Mouse (Mus musculus): ENCODE data around the gene Mybpc1. TPM values are rescaled to one million over a fixed set of nuclear protein-coding genes. Genes with fewer than 3 reads are reported as not detected.

Mybpc1 gene
- polyA plus RNA-seq (2012; rRNA removed) = 0.17 TPM in 1 of 2 replicates, not detected in the other

DNA sequence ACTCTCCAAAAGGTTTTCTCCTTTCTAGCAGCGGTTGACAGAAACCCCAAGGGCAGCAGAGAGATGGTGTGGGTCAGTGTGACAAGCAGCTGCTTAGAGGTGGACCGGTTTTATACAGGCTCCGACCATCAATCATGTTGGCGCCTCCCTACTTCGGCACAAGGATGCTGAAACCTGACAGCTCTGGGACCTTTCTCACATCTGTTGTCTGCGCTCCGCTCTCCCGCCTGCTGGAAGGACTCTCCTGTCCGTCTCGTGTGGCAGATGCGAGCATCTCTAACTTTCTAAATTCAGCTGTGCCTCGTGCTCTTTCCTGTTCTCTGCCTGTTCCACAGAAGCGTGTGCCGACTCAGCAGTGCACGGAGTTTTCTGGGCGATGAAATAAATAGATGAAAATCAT, at the start of gene Mybpc1:
TSS of gene Mybpc1 (minus strand) at position 210 of the 400 bp plus-strand sequence.
- TF ChIP-seq CTCF (IDR thresholded peaks at IDR 0.05; ENCODE audit: extremely low read depth, insufficient read length, insufficient replicate concordance, low read depth, low read length) = no peak
- TF ChIP-seq POLR2A (IDR thresholded peaks at IDR 0.05; ENCODE audit: low read depth, low read length) = no peak
- H3K27me3 ChIP-seq (ENCODE audit: control insufficient read depth, insufficient read depth, low read length) = no peaks in the 10 kb centered on the region; the same call in 1 of the 2 replicates
- H3K4me1 ChIP-seq (ENCODE audit: control insufficient read depth, insufficient read depth, insufficient read length, low read length) = no peaks in the 10 kb centered on the region
- H3K36me3 ChIP-seq (ENCODE audit: control insufficient read depth, insufficient read depth, low read length) = no peaks in the 10 kb centered on the region
- H3K4me3 ChIP-seq (ENCODE audit: low read depth, low read length) = no peak within 1 kb of the TSS
- WGBS = 47% methylated on average over 16 of the region's 16 CpGs
- no peak within 1 kb of the TSS for H3K27ac ChIP-seq (ENCODE audit: insufficient read depth, low read depth, low read length)

GRCm38 (mm10) chr10:88645448-88645847, 40.5 kb upstream of the Mybpc1 start:
- Histone ChIP-seq H3K4me3 (ENCODE audit: low read depth, low read length) (no peak overlapping the region), H3K36me3 (ENCODE audit: control insufficient read depth, insufficient read depth, low read length) (no peaks in the 10 kb centered on the region), H3K27ac (ENCODE audit: insufficient read depth, low read depth, low read length) (no peak overlapping the region), H3K27me3 (ENCODE audit: control insufficient read depth, insufficient read depth, low read length) (no peaks in the 10 kb centered on the region), H3K4me1 (ENCODE audit: control insufficient read depth, insufficient read depth, insufficient read length, low read length) (no peaks in the 10 kb centered on the region)
- WGBS = 48% methylated on average over 5 of the region's 5 CpGs
- TF ChIP-seq POLR2A (IDR thresholded peaks at IDR 0.05; ENCODE audit: low read depth, low read length) (no peak), CTCF (IDR thresholded peaks at IDR 0.05; ENCODE audit: extremely low read depth, insufficient read length, insufficient replicate concordance, low read depth, low read length) (no peak)

DNA sequence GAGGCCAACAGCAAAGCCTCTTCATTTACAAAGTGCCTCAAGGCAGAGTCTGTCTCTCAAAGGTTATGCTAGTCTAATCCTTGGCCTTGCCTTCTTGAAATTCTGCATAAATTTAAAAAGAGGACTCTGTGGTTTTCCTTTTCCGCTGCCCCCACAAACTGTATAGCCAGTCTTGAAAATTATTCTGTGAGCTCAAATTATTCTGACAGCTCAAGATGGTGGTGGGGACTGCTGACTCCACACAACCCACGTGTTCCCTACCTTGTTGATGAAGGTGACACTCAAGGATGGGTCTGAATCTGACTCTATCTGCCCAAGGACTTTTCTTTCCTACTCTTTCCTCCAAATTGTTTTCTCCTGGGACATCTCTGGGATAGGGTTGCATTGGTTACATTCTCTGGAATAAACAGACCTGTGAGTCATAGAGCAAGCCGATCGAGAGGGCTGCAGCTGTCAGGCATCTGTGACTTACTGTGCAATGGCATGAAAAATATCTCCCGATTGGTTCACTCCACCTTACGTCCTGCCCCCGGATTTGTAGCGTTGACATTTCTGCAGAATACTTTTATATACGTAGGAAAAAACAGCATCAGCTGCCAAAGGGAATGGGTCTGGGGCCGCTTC, 26.5 kb upstream of the Mybpc1 start:
- H3K4me1 ChIP-seq (ENCODE audit: control insufficient read depth, insufficient read depth, insufficient read length, low read length) = no peaks in the 10 kb centered on the region
- no peak overlapping the region for H3K27ac ChIP-seq (ENCODE audit: insufficient read depth, low read depth, low read length)
- TF ChIP-seq CTCF (IDR thresholded peaks at IDR 0.05; ENCODE audit: extremely low read depth, insufficient read length, insufficient replicate concordance, low read depth, low read length) (no peak), POLR2A (IDR thresholded peaks at IDR 0.05; ENCODE audit: low read depth, low read length) (no peak)
- WGBS = 70% methylated on average over 10 of the region's 10 CpGs
- no peak overlapping the region for H3K4me3 ChIP-seq (ENCODE audit: low read depth, low read length)
- no peaks in the 10 kb centered on the region for H3K27me3 ChIP-seq (ENCODE audit: control insufficient read depth, insufficient read depth, low read length)
- no peaks in the 10 kb centered on the region for H3K36me3 ChIP-seq (ENCODE audit: control insufficient read depth, insufficient read depth, low read length)

- Histone ChIP-seq H3K27me3 (ENCODE audit: control insufficient read depth, insufficient read depth, low read length) (no peaks in the 10 kb centered on the region), H3K36me3 (ENCODE audit: control insufficient read depth, insufficient read depth, low read length) (no peaks in the 10 kb centered on the region), H3K4me3 (ENCODE audit: low read depth, low read length) (no peak overlapping the region), H3K27ac (ENCODE audit: insufficient read depth, low read depth, low read length) (no peak overlapping the region), H3K4me1 (ENCODE audit: control insufficient read depth, insufficient read depth, insufficient read length, low read length) (no peaks in the 10 kb centered on the region)
- 64% methylated on average over 2 of the region's 2 CpGs for WGBS
- TF ChIP-seq CTCF (IDR thresholded peaks at IDR 0.05; ENCODE audit: extremely low read depth, insufficient read length, insufficient replicate concordance, low read depth, low read length) (no peak), POLR2A (IDR thresholded peaks at IDR 0.05; ENCODE audit: low read depth, low read length) (no peak)
Measured at GRCm38 (mm10) chr10:88630663-88631329, 25.8 kb upstream of the Mybpc1 start.

DNA sequence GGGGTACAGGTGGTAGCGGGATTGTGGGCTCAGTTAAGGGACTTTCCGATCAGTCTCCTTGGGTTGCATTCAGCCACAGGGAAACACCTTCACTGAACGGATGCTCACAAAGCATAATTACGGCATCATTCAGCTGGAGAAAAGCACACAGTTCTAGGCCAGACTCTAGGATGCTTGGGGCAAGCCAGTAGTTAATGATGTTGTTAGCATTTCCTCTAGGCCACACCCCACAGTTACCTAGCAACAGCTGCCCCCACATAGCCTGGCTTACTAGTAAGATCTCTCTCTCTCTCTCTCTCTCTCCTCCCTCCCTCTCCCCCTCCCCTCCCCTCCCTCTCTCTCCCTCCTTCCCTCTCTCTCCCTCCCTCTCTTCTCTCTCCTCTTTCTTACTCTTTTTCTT, 22.1 kb upstream of the Mybpc1 start:
- no peaks in the 10 kb centered on the region for H3K36me3 ChIP-seq (ENCODE audit: control insufficient read depth, insufficient read depth, low read length)
- H3K4me1 ChIP-seq (ENCODE audit: control insufficient read depth, insufficient read depth, insufficient read length, low read length) = no peaks in the 10 kb centered on the region
- no peak overlapping the region for H3K27ac ChIP-seq (ENCODE audit: insufficient read depth, low read depth, low read length)
- 79% methylated on average over 4 of the region's 4 CpGs for WGBS
- H3K4me3 ChIP-seq (ENCODE audit: low read depth, low read length) = no peak overlapping the region
- TF ChIP-seq CTCF (IDR thresholded peaks at IDR 0.05; ENCODE audit: extremely low read depth, insufficient read length, insufficient replicate concordance, low read depth, low read length) (no peak), POLR2A (IDR thresholded peaks at IDR 0.05; ENCODE audit: low read depth, low read length) (no peak)
- H3K27me3 ChIP-seq (ENCODE audit: control insufficient read depth, insufficient read depth, low read length) = no peaks in the 10 kb centered on the region

- Histone ChIP-seq H3K27me3 (ENCODE audit: control insufficient read depth, insufficient read depth, low read length) (no peaks in the 10 kb centered on the region), H3K4me1 (ENCODE audit: control insufficient read depth, insufficient read depth, insufficient read length, low read length) (no peaks in the 10 kb centered on the region), H3K36me3 (ENCODE audit: control insufficient read depth, insufficient read depth, low read length) (no peaks in the 10 kb centered on the region), H3K4me3 (ENCODE audit: low read depth, low read length) (no peak overlapping the region), H3K27ac (ENCODE audit: insufficient read depth, low read depth, low read length) (no peak overlapping the region)
- TF ChIP-seq POLR2A (IDR thresholded peaks at IDR 0.05; ENCODE audit: low read depth, low read length) (no peak), CTCF (IDR thresholded peaks at IDR 0.05; ENCODE audit: extremely low read depth, insufficient read length, insufficient replicate concordance, low read depth, low read length) (no peak)
- 83% methylated on average over 3 of the region's 3 CpGs for WGBS
Measured at GRCm38 (mm10) chr10:88626176-88626575, 21.2 kb upstream of the Mybpc1 start.

DNA sequence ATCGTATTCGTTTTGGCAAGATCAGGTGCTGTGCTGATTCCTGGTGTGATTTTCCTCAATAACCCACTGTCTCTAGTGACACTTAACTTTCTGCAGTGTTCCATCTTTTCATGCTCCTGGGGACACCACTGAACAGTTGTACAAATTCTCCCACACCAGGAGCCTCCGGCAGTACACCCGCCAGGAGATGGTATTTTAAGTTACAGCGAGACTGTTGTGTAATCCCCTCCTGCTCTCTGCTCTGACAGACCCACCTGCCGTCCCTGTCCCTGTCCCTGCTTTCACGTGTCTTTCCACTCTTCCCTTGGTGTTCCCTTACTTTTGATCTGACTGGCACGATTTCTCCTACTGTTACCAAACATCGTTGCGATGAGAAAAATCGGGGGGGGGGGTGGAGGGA, 19.3 kb upstream of the Mybpc1 start:
- Histone ChIP-seq H3K27me3 (ENCODE audit: control insufficient read depth, insufficient read depth, low read length) (no peaks in the 10 kb centered on the region), H3K36me3 (ENCODE audit: control insufficient read depth, insufficient read depth, low read length) (no peaks in the 10 kb centered on the region), H3K27ac (ENCODE audit: insufficient read depth, low read depth, low read length) (no peak overlapping the region), H3K4me3 (ENCODE audit: low read depth, low read length) (no peak overlapping the region), H3K4me1 (ENCODE audit: control insufficient read depth, insufficient read depth, insufficient read length, low read length) (no peaks in the 10 kb centered on the region)
- no peak for TF ChIP-seq CTCF (IDR thresholded peaks at IDR 0.05; ENCODE audit: extremely low read depth, insufficient read length, insufficient replicate concordance, low read depth, low read length)
- no peak for TF ChIP-seq POLR2A (IDR thresholded peaks at IDR 0.05; ENCODE audit: low read depth, low read length)
- WGBS = 80% methylated on average over 11 of the region's 11 CpGs

Measured in small intestine, adult 2 months (tissue).